Mouse (Mus musculus) forebrain, embryonic 13.5 days (tissue): ENCODE results near the gene Cxcl17. TPM values are rescaled to one million over a fixed set of nuclear protein-coding genes. Genes with fewer than 3 reads are reported as not detected.
A peak's percentile ranks its signal among the peaks of the same experiment; 100 is the strongest.

Experiments
- ATAC-seq: fragments of 200-750 bp; cut with Nextera tagmentation; 2 replicates; pipeline ENCODE4 v1.8.0; 2017
- H3K27ac ChIP-seq: fragments of 300-500 bp; sonication (generic); 2 replicates; pipeline ENCODE4 v1.5.1; 2015; ENCODE audit warnings: inconsistent platforms, mild to moderate bottlenecking, moderate library complexity
- H3K27me3 ChIP-seq: fragments of 300-500 bp; sonication (generic); 2 replicates; pipeline ENCODE4 v1.6.1; 2015; ENCODE audit warnings: mild to moderate bottlenecking, inconsistent platforms
- H3K36me3 ChIP-seq: fragments of 300-500 bp; sonication (generic); 2 replicates; pipeline ENCODE4 v1.6.1; 2015; ENCODE audit warnings: mild to moderate bottlenecking, inconsistent platforms; ENCODE audit not compliant: poor library complexity, severe bottlenecking
- H3K4me1 ChIP-seq: fragments of 300-500 bp; sonication (generic); 2 replicates; pipeline ENCODE4 v1.6.1; 2015; ENCODE audit warnings: inconsistent platforms
- H3K4me2 ChIP-seq: fragments of 300-500 bp; sonication (generic); 2 replicates; pipeline ENCODE4 v1.6.1; 2015; ENCODE audit warnings: inconsistent platforms, mild to moderate bottlenecking, moderate library complexity
- H3K4me3 ChIP-seq: fragments of 300-500 bp; sonication (generic); 2 replicates; pipeline ENCODE4 v1.5.1; 2015; ENCODE audit warnings: mild to moderate bottlenecking, inconsistent platforms
- H3K9ac ChIP-seq: fragments of 300-500 bp; sonication (generic); 2 replicates; pipeline ENCODE4 v1.6.1; 2015; ENCODE audit warnings: mild to moderate bottlenecking, inconsistent platforms
- H3K9me3 ChIP-seq: fragments of 300-500 bp; sonication (generic); replicated peaks from 2 replicates; pipeline ENCODE4 v1.6.1; 2016; ENCODE audit warnings: inconsistent platforms
- WGBS: fragments of 180-500 bp; shearing (Covaris S2); methylation state at CpG from one replicate; pipeline ENCODE4 v1.1.7; 2015; 5-methylcytosine and 5-hydroxymethylcytosine counted together
- polyA plus RNA-seq: library from polyadenylated mRNA; unstranded; fragments of >200 nt; fragmentation: Nextera tagmentation; extraction: Ambion mirVana; gene quantifications from 2 replicates; pipeline ENCODE4 v1.2.1, GENCODE M21; 2015

Cxcl17 gene
- polyA plus RNA-seq, 1 experiment from 2014 or later = 0.45 TPM

DNA sequence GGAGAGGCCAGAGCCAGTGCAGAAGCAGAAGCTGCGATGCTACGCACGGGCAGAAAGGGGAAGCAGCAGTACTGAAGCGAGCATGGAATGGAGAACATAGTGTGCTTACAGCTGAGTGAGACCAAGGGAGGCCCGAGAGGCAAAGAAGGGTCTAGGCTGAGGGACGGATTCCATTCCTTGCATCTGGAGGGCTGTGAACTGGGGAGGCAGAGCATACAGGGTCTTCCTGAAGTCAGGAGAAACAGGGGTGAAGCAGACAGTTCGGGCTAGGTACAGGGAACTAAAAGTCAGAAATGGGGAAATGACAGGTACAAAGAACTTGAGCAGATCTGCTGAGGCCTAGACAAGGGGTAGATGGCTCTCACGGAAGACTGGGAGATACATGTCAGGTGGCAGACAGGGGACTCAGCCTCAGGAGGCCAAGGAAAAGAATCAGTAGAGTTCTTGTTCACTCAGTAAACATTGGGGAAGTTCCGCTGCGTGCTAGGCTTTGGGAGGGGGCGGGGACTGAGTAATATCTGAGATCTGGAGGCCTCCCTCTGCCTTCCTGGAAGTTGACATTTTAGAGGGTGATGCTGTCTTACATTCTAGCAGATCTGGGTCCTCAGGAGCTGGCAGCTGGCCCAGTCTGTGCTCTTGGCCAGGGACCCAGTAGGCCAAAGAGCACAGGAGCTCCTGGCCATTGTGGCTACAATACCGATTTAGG is 26.7 kb downstream of the Cxcl17 start:
- no peak for ATAC-seq
- Histone ChIP-seq H3K9ac (no peak overlapping the region), H3K27ac (no peak overlapping the region), H3K4me2 (no peak overlapping the region), H3K9me3 (no peaks in the 10 kb centered on the region), H3K4me1 (peaks cover 12% of the 10 kb centered on the region), H3K27me3 (no peaks in the 10 kb centered on the region), H3K4me3 (no peak overlapping the region), H3K36me3 (peaks cover 65% of the 10 kb centered on the region)
- WGBS = 86% methylated on average over 12 of the region's 12 CpGs

DNA sequence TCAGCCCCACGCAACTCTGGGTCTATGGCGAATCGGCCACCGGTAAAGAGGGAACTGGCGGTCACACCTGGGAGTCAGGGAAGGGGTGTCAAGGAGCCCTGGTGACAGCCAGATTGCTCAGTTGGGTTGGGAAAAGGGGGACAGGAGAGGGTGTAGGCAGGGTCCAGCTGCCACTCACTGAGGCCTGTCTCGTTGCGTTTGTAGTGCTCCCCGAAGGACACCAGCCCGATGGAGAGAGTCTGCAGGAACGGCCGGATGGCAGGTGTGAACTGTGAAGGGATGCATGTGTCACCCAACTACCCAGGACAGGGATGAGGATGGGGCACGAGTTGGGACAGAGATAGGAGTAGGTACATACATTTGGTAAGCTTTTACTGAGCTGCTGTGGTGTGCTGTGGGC is 27.4 kb downstream of the Cxcl17 start:
- H3K27me3 ChIP-seq = peaks cover 7% of the 10 kb centered on the region
- no peak overlapping the region for H3K4me3 ChIP-seq
- no peak overlapping the region for H3K4me2 ChIP-seq
- H3K4me1 ChIP-seq = peaks cover 6% of the 10 kb centered on the region
- WGBS = 92% methylated on average over 12 of the region's 12 CpGs
- no peak overlapping the region for H3K27ac ChIP-seq
- no peak for ATAC-seq
- H3K9me3 ChIP-seq = no peaks in the 10 kb centered on the region
- peaks cover 72% of the 10 kb centered on the region for H3K36me3 ChIP-seq
- H3K9ac ChIP-seq = no peak overlapping the region

DNA sequence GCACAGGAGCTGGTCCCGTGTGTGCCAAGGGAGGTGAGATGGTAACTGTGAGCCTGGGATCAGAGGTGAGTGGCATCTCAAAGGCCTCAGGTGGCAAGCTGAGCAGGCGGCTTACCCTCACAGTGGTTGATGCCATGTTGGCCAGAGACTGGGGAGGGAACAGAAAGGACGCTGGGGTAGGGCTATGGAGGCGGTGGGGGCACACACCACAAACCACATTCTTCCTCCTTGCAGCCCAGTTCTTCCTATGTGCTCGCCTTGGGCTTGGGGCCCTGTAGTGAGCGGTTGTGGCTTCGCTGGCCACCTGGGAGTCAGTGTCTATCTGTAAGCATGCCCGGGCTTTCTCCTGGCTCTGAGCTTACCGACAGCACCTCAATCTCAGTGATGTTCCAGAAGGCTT is 27.9 kb downstream of the Cxcl17 start:
- Histone ChIP-seq H3K27me3 (peaks cover 8% of the 10 kb centered on the region), H3K9ac (0 out of 2 replicates have a peak overlapping the region, but pooled peaks have one; percentile 2), H3K36me3 (peaks cover 72% of the 10 kb centered on the region), H3K27ac (no peak overlapping the region), H3K9me3 (no peaks in the 10 kb centered on the region), H3K4me3 (no peak overlapping the region), H3K4me2 (no peak overlapping the region), H3K4me1 (peaks cover 5% of the 10 kb centered on the region)
- 87% methylated on average over 9 of the region's 9 CpGs for WGBS
- no peak for ATAC-seq

DNA sequence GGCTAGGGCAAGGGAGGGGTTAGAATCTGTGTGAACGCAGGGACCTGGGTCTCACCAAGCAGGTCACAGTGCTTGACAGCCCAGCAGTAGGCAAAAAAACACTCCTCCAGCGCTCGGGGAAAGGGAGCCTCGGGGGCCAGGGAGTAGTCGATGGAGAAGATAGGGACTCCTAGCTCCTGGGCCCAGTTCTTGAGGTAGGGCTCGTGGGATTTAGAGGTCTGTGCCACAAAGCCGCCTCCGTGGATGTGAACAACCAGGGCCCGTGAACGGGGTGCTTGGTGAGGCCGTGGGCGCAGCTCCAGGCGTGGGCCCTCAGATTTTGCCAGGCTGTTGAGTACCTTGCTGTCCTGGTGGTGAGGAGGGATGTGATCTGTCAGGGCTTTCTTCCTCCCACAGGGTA is 28.4 kb downstream of the Cxcl17 start:
- H3K4me2 ChIP-seq = no peak overlapping the region
- H3K36me3 ChIP-seq = peaks cover 72% of the 10 kb centered on the region
- ATAC-seq = no peak
- H3K27me3 ChIP-seq = peaks cover 8% of the 10 kb centered on the region
- H3K4me1 ChIP-seq = peaks cover 7% of the 10 kb centered on the region; the same call in 1 of the 2 replicates
- WGBS = 89% methylated on average over 13 of the region's 13 CpGs
- H3K4me3 ChIP-seq = no peak overlapping the region
- no peak overlapping the region for H3K9ac ChIP-seq
- H3K27ac ChIP-seq = no peak overlapping the region
- H3K9me3 ChIP-seq = no peaks in the 10 kb centered on the region

DNA sequence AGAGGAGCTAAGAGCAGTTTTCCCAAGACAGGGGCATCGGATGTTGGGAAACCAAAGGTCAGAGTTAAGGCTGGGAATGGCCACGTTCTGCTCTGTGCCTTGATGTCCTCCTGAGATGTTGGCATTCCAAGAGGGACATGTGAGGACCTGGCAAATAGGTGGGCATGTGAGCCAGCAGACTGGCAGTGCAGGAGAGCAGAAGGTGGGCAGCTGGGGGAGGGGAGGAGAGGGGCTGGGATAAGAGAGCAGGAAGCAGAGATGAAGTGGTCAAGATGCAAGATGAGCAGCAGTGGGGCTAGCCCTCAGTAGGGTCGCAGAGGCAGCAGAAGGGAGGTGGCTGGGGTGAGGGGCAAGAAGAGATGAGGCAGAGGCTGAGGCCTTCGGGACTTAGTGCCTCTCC is 28.8 kb downstream of the Cxcl17 start:
- H3K27me3 ChIP-seq = peaks cover 8% of the 10 kb centered on the region
- no peak overlapping the region for H3K27ac ChIP-seq
- peaks cover 10% of the 10 kb centered on the region; the same call in 1 of the 2 replicates for H3K4me1 ChIP-seq
- no peak overlapping the region for H3K4me2 ChIP-seq
- peaks cover 72% of the 10 kb centered on the region for H3K36me3 ChIP-seq
- no peaks in the 10 kb centered on the region for H3K9me3 ChIP-seq
- ATAC-seq = no peak
- H3K4me3 ChIP-seq = no peak overlapping the region
- 77% methylated on average over 4 of the region's 4 CpGs for WGBS
- H3K9ac ChIP-seq = no peak overlapping the region

DNA sequence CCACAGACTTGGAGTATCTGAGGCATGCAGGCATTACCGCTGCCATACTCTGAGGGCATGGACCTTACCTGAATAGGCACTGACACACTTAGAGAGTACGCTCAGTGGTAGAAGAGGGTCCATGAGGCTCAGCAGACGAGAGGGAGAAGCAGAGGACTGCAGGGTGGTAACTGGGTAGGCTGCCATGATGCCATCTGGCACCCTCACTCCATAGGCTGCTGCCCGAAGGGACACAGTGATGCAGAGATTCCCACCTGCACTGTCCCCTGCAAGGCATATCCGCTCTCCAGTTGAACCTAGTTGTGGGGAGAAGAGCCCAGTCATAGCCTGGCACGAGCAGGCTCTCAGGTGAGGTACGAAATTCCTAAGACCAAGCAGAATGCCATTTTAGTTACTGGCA is 29.3 kb downstream of the Cxcl17 start:
- peaks cover 72% of the 10 kb centered on the region for H3K36me3 ChIP-seq

DNA sequence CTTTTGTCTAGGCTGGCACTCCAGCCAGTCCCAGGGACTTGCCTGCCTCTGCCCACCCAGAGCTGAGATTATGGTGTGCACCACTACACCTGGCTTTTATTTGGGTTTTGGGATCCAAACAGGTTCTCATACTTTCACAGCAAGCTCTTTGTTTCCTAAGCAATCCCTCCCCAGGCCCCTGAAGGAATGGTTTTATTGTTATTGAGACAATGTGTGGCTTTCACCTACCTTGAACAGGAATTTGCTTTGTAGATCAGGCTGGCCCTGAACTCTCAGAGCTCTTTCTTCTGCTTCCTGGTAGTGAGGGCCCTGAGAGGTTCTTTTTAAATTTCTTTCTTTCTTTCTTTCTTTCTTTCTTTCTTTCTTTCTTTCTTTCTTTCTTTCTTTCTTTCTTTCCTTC is 30.1 kb downstream of the Cxcl17 start:
- no peak overlapping the region for H3K27ac ChIP-seq
- peaks cover 63% of the 10 kb centered on the region for H3K36me3 ChIP-seq

More for the DNA sequence above, 29.3 kb downstream of the Cxcl17 start:
- H3K4me1 ChIP-seq = peaks cover 10% of the 10 kb centered on the region; the same call in 1 of the 2 replicates
- H3K4me2 ChIP-seq = no peak overlapping the region
- H3K27ac ChIP-seq = no peak overlapping the region
- peaks cover 10% of the 10 kb centered on the region for H3K27me3 ChIP-seq
- H3K4me3 ChIP-seq = no peak overlapping the region
- no peak for ATAC-seq
- no peaks in the 10 kb centered on the region for H3K9me3 ChIP-seq
- WGBS = 91% methylated on average over 7 of the region's 7 CpGs
- H3K9ac ChIP-seq = no peak overlapping the region

DNA sequence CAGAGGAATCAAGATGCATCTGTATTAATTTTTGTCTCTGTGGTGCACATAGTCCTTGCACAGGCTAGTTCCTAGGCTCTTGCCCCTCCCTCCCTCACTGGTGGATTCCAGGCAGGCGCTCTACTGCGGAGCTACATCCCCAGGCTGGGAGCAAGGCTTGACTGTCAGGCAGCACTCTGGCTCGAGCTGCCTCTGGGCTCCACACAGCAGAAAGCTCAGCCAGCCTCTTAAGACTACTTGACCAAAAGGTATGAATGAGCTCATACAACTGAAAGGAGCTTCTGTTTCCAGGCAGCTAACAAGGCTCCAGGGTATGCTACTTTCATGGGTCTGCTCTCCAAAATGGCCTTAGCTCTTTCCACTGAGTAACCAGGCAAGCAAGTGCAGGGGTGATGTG is 31.4 kb downstream of the Cxcl17 start:
- no peak overlapping the region for H3K4me3 ChIP-seq
- no peak for ATAC-seq
- H3K4me2 ChIP-seq = no peak overlapping the region
- H3K27ac ChIP-seq = no peak overlapping the region
- peaks cover 11% of the 10 kb centered on the region for H3K27me3 ChIP-seq
- 39% methylated on average over 3 of the region's 3 CpGs for WGBS
- no peak overlapping the region for H3K9ac ChIP-seq
- peaks cover 18% of the 10 kb centered on the region for H3K4me1 ChIP-seq
- no peaks in the 10 kb centered on the region for H3K9me3 ChIP-seq
- peaks cover 52% of the 10 kb centered on the region for H3K36me3 ChIP-seq

More for the DNA sequence above, 30.1 kb downstream of the Cxcl17 start:
- Histone ChIP-seq H3K4me3 (no peak overlapping the region), H3K4me2 (no peak overlapping the region), H3K9me3 (no peaks in the 10 kb centered on the region), H3K27me3 (peaks cover 11% of the 10 kb centered on the region), H3K9ac (no peak overlapping the region), H3K4me1 (peaks cover 10% of the 10 kb centered on the region; the same call in 1 of the 2 replicates)
- no peak for ATAC-seq

DNA sequence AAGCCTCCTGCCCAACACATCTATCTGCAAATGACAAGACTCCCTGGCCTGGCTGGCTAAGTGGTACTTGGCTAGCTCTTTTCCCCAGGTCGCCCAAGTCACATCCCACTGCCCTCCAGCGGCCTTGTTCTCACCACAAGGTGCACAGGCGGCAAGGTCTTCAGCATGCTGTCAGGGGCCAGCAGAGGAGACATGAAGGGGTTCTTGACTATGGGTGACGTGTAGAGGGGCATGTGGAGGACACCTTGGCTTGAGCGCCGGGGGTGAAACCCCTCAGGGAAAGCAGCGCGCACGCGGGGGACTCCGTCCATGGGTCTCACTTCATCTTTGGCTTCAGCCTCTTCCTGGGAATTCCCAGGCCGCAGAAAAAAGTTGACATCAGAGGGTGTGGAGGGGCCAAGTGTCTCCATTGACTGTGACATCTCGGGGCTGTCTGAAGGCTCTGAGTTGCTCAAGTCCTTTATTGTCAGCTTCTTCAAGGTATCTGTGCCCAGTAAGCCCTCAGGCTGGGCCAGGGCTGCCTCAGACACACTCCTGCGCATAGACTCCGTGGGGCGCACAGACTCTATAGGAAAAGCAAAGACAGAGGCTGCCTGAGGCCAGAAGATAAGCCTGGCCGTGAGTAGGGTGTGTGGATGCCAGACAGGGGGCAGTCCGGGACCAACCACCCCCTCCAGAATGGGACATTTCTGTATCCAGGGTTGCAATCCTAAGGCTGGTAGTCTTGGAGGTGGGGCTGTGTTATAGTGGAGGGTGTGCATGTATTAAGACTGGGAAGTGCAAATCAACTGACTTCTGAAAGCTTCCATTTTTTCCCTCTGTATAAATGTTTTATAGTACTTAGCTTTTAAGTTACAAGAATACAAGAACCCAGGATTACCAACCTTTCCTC is 32.0 kb downstream of the Cxcl17 start:
- 58% methylated on average over 18 of the region's 18 CpGs for WGBS
- peak overlapping the region; percentile 62 for H3K4me2 ChIP-seq
- peaks cover 46% of the 10 kb centered on the region for H3K36me3 ChIP-seq
- H3K9me3 ChIP-seq = no peaks in the 10 kb centered on the region
- no peak overlapping the region for H3K9ac ChIP-seq
- H3K27ac ChIP-seq = no peak overlapping the region
- peaks cover 11% of the 10 kb centered on the region for H3K27me3 ChIP-seq
- no peak for ATAC-seq
- H3K4me1 ChIP-seq = peaks cover 18% of the 10 kb centered on the region
- H3K4me3 ChIP-seq = no peak overlapping the region

DNA sequence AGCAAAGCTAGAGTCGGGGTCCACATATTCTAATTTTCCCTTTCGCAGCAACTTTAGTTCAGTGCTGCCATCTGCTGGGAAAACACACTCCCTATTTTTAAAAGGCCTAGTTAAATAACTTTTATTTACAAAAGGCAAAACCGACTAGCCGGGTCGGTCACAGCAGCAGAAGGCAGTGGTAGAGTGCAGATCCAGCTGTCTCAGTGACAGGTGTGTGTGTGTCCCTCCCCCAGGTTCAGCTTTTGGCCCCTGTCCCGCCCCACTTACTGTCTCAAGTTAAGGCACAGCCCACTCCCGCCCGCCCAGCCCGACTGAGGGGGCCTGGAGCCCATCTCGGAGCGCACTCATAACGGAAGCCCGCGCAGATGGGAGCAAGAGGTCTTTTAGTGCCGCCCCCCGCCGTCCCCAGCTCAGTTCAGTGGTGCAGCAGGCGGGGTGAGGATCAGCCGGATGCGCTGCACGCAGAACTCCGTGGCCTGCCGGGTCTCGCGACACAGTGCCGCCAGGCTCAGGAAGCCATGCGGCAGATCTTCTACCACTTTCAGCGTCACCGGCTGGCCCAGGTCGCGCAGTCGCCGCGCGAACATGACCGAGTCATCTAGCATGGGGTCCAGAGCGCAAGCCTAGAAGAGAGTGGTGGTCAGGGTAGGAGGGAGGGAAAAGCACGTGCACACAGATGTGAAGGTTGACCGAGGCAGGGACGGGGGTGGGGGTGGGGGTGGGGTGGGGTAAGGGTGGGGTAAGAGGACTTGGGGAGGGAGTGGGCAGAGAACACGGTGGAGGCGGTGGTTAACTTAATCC is 32.9 kb downstream of the Cxcl17 start:
- peaks cover 18% of the 10 kb centered on the region for H3K4me1 ChIP-seq
- peaks cover 11% of the 10 kb centered on the region for H3K27me3 ChIP-seq
- WGBS = 2% methylated on average over 40 of the region's 42 CpGs
- peak overlapping the region; percentile 29 for H3K4me3 ChIP-seq
- H3K36me3 ChIP-seq = peaks cover 37% of the 10 kb centered on the region
- ATAC-seq = peak; percentile 42; the same call in 1 of the 2 replicates
- H3K9ac ChIP-seq = peak overlapping the region; percentile 56
- peak overlapping the region; percentile 62 for H3K4me2 ChIP-seq
- no peak overlapping the region for H3K27ac ChIP-seq
- no peaks in the 10 kb centered on the region for H3K9me3 ChIP-seq

DNA sequence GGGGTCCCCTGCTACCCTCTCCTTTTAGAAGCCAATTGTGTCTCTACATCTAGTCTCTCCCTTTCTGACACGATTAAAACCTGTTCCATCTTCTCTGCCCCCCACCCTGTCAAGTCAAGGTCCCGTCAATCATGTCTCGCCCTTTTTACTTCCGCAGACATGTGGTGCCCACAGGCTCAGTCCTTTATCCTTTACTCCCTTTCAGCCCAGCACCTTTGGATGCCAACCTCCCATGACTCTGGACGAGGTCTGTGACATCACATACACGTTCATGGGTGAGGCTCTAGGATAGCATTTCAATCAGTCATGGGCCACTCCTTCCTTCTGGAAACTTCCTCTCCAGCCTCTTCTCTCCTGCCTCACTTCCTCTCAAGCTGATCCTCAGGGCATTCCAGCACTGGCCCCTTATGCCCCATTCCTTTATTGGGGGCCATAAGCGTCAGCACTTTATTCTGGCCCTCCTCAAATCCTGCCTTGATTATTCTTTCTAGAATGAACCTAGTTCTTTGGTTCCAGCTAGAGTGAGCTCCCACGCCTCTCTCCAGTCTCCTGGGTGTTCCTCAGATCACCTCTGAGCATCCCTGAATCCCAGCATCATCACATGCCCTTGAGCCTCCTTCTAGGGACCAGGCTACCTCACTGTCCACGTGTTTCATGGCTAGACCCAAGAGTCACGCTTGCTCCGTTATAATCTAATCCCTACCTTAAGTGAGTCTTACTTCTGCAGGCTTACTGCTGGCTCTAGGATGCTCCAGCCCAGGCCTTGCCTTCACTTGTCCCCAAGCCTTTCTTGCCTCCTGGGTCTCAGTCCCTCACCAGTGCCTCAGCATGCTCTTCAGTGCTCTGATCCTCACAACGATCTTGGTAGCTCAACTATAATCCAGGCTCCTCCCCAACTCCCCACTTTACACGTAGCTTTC is 34.2 kb downstream of the Cxcl17 start:
- no peak overlapping the region for H3K4me2 ChIP-seq

More for the DNA sequence above, 34.2 kb downstream of the Cxcl17 start:
- Histone ChIP-seq H3K4me3 (no peak overlapping the region), H3K27me3 (peaks cover 11% of the 10 kb centered on the region), H3K4me1 (peaks cover 18% of the 10 kb centered on the region), H3K36me3 (peaks cover 24% of the 10 kb centered on the region), H3K9ac (no peak overlapping the region), H3K27ac (no peak overlapping the region), H3K9me3 (no peaks in the 10 kb centered on the region)
- WGBS = 82% methylated on average over 13 of the region's 13 CpGs
- no peak for ATAC-seq
